Mouse (Mus musculus) spleen, postnatal 36 days (tissue): ENCODE measurements around the gene Ube2i.
A peak's percentile ranks its signal among the peaks of the same experiment; 100 is the strongest.

Experiments
- DNase-seq, 2 experiments: peaks; one replicate each; pipeline ENCODE4 v3.0.0; 2022; ENCODE audit warnings: low spot score in 2 of 2, mixed read lengths in 1 of 2

Gene Ube2i

DNA sequence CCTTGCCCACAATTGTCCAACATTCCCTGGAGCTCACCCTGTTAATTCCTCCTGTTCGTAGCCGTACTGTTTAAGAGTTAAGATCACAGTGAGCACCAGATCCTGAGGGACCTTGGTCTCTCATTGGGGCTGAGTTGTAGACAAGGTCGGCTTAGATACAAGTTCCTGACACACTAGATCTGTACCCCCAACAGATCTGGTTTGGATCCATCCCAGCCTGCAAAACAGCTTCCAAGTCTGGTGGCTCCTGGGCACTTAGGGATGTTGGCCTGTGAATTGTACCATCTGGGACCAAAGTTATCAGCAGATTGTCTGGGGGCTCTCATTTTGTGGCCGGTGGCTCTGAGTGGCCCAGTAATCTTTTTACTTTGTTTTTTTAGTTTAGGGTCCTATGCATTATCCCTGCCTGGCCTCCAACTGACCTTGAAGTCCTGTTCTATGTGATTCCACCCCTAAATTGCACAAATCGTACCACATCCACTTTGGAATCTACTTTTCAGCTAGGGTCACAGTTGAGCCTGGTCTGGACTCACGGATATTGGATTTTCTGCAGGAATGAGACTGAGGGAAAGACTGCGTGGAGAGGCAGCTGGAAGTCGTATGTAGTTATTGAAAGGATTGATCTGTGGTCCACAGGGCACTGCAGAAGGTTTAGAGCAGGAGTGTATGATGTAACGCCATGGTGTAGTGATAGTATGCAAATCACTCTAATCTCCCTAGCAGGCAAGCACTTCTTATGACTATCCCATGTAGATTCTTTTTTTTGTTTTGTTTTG is at the start of gene Ube2i:
Ube2i (minus strand) TSS at position 52 of the 776 bp plus-strand sequence.
- no peak for DNase-seq

DNA sequence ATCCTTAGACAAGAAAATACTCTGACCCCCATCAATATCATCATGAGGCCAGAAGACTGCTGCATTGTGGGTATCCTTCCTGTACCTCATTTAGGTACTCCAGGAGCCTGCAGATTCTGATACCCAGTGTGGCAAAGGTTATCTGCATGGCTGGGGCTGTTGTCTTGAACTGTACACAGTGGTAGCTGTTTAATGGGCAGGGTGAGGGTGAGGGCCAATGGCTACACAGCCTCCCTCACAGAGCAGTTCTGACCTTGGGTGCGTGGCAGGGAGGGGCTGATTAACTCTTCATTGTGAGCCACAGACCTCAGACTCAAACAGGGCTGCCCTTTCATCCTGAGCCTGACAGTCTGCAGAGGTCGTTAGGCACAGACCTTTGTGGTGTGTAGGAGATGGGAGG is 48.5 kb upstream of the Ube2i start:
- DNase-seq = no peak

DNA sequence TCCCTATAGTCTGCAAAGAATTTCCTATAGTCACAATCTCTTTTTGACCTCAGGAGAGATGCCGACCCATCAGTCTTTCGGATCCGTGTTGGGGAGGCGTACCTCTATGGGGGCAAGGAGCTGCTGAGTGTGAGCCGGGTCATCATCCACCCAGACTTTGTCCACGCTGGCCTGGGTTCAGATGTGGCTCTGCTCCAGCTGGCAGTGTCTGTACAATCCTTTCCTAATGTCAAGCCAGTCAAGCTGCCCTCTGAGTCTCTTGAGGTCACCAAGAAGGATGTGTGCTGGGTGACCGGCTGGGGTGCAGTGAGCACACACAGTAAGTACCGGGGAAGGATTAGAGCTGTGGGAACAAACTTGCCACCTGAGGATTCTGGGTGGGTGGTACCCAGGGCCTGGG is 46.4 kb upstream of the Ube2i start:
- DNase-seq = no peak

DNA sequence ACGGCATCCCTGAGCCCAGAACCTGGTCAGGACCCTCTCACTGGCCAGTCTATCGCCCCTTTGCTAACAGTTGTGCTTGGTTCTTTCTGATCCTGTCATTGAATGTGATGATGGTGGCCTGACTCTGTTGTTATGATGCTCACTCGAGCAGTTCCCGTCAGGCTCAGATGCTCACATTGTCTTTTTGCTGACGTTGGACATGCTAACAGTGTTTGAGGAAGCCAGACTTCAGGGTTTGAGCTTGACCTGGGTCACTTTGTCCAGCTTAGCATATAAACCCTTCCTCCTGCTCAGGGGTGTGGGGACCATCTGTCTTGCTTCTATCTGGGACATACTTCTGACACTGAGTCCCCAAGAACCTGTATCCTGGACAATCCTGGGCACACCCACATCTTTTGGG is 43.9 kb upstream of the Ube2i start, which contains the start of gene Prss29:
Prss29 (plus strand) TSS at position 301 of the 400 bp plus-strand sequence.
- no peak for DNase-seq

DNA sequence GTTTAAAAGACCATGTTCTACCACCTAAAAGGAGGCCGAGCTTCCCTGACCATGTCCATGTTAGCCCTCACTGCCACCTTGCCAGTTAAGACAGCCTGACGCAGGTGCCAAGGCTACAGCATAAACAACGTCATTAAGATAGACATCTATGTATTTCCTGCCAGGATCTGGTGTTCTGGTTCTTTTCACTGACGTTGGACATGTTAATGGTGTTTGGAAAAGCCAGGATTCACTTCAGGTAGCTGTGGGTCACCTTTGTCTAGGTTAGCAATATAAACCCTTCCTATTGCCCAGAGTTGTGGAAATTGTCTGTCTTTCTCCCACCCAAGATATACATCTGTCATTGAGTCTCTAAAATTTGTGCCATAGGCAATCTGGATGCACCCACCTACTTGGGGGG is 33.9 kb upstream of the Ube2i start, which contains the start of gene Prss28:
Prss28 (plus strand) TSS at position 301 of the 400 bp plus-strand sequence.
- DNase-seq = no peak

DNA sequence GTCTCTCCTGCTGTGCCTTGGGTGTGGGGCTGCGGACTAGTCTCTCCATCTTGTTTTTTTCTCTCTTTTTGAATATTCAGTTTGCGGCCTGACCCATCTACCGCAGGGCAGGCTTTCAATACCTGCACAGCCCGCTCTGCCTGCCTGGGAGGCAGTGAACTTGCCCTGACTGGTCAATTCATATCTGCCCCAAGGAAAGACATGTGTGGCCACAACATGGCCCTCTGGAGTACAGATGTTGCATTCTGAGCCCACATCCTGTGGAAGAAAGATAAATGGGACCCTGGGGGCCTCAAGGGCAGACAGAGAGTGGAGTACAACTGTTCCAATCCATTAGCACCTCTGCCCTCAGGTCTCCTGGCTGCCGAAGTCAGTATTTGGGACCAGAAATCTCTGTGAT is 23.7 kb upstream of the Ube2i start, which contains the start of gene Prss34:
Prss34 (plus strand) TSS at position 301 of the 400 bp plus-strand sequence.
- no peak for DNase-seq

DNA sequence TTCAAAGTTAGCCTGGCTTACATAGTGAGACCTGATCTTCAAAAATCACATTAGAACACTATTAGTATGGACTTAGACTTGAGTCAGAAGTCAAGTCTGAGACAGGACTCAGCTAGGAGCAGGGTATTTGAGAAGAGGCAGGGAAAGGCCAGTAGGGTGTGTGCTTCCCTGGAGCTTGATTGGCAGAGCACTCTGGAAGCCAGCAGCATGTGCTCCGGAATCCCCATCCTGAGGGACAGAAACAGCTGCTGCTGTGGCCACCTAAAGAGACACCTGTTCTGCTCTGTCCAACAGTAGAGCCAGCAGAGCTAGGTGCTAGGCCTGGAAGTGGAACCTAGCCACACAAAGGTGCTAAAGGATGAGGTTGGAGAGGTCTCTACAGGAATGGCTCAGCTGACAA is 19.7 kb upstream of the Ube2i start:
- DNase-seq = no peak

DNA sequence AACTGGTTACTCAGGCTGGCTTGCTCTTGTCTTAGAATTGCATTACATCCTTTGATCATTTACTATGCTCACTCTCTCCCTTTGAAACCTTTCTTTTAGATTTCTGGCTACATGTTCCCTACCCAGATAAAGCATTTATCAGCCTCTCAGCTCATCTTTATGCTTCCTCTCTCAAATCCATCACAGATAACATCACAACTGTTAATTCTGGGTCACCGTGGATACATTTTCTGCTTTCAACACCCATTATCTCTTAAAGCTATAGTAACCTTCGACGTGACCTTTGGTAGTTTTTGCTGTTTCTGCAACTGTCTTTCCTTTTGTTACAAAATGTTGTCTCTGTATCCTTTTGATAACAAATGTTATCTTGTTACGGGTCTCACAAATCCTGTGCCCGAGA is 19.1 kb upstream of the Ube2i start:
- DNase-seq = no peak

DNA sequence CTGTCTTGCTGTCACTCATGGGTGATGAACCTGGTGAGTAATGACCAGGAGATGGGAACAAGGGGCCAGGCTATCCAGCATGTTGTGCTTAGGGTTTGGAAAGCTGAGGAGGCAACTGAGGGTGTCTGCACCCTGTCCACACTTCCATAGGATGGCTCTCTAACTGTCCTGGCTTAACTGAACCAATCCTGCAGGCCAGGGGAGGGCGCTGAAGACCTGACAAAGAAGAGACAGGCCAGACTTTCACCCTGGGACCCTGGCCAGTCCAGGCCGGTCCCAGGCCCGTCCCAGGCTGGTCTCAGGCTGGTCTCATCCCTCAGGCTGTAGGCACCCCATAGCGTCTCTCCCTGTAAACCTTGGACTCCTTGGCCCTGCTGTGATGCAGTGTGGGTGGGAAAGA is 16.0 kb upstream of the Ube2i start:
- DNase-seq = no peak

DNA sequence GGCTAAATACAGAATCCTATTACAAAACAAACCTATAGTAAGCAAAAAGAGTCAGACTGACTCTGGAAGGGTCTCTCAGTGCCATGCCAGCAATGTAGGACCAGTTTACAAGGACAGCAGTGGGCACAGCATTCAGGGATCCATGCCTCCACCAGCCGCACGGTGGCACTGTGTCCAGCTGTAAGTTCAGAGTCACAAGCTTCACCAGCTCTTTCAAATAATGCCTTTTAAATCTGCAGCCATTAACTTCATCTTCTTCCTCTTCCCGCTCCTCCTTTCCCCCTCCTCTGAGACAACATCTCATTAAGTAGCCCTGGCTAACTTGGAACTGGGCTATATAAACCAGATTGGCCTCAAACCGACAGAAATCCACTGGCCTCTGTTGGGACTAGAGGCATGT is 14.4 kb upstream of the Ube2i start:
- DNase-seq = peak; percentile 14 to 15

DNA sequence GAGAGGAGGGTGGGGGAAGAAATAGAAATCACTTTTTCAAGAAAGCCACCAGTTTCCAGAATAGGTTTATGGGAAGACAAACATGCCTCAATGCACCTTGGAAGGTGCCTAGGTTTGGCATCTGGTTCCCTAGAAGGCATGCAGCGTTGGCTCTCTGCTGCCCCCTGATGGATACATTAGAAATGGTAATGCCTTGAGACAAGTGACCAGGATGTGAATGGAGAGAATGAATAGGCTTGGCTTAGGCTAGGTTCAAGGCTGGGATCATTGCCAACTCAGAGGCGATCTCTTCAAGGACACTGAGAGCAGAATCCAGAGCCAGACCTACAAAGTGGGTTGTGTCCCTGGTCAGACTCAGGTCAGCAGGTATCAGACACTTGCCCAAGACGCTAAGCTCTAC is 10.6 kb upstream of the Ube2i start:
- DNase-seq = peak; percentile 55 to 63

DNA sequence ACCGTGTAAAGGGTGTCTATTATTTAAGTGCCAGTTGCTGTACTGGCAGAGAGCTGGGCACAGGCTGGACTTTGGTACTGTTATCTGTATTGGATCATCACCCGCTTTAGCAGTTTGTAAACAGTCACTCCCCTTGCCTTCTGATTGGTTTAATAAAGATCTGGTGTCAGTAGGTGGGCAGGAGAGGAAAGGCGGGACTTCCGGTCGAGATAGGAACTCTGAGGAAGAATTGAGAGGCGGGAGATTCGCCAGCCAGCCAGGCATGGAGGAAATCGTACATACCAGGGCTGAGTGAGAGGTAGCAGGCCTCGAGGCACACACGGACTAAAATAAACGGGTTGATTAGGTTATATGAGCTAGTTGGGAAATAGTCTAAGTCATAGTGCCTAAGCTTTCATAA is 7.7 kb upstream of the Ube2i start:
- DNase-seq = peak; percentile 50 to 54

DNA sequence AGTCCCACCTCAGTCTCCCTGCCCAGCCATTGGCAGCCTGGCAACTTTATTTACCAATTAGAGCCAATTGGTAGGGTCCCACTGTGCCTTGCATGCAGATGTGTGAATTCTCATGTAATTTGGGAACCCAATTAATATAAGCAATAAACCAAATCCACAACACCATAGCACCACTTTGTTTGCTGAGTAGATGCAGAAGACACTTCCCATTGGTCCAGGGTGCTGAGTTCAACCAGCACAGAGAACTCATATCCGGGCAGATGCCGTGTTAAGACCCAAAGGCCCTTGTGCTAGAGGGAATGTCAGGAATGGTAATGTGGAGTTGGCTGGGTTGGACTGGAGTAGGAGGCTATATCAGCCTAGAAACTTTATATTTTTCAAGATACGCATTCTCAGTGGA is 1.4 kb upstream of the Ube2i start:
- DNase-seq = no peak

DNA sequence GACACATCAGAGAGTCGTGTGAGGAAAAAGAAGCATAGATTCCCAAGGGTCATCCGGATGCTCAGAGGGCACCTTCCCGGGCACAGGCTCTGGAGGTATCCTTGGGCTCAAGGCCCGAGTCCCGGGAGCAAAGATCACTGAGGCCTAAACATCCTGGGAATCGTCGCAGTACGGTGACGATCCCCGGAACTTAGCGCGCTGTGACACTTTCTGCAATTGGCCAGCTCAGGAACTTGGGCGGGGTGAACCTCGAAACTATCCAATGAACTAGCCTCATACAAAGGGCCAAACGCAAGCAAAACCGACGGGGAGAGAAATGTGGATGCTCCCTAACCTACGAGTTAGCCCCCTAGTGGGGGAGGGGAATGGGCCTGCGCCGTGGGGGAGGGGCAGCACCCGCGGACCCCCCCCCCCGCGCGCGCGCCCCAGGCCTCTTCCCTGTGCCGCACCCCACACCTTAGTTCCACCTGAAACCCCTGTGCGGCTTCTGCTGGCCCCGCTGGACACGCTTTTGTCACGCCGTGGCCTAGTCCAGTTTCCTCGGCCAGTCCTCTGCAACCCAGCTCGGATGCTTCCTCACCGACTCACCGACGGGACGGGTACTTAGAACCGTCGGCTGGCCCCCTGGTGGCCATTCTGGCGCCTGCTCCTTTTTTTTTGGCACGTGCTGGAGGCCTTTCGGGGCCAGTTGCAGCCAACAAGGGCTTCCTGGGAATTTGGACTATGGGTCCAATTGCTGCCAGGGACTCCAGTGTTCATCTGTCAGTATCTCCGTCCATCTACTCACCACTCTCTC is 518 bp downstream of the Ube2i start:
- DNase-seq = peak; percentile 91 to 93

DNA sequence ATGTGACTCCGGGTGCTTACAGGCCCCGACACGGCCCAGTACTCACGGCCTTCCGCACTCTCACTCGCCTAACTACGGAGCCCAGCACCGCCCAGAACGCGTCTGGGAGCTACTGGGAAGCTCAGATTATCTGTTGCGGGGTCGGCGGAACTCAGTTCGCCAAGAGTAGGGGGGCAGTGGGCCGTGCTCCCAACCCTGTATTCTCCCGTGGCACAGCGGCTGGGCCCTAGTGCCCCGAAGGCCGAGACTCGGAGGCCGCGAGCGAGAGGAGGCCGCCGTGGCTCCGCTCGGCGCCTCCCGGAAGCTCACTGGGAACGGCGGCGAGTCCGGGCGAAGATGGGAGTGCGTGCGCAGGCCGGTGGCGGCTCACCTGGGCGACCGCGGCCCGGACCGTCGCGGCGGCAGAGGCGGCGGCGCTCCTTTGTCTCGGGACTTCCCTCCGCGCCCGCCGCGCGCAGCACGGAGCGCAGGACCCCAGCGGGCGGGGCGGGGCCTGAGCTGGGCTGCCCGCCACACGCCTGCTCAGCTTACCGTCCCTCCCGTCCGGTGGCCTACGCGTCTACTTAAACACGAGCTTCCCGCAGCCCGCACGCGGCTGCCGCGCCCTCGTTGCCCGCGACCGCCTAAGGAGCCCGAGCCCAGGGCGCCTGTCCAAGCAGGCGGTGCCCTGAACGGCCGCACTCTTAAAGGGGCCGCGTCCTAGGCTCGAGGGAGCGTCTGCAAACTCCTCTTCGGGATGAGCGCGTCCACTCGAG is 1.3 kb downstream of the Ube2i start:
- peak; percentile 81 to 85 for DNase-seq

DNA sequence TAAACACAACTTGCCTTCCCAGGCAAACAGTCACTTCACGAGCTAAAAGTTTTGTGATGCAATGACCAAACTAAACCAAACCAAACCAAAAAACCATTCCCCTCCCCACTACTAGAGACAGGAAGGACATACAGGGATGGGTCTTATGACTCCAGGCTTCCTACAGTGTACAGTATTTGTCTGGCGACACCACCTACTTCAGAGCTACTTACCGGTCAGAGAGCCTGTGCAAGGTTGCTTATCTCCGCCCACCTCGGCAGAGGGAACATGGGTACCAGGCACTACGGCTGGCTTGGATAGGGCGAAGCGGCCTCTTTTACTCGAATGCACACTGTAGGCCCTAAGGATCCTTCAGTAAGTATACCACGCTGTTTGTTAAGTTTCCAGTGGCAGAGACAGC is 2.1 kb downstream of the Ube2i start:
- DNase-seq = peak; percentile 15 to 44

DNA sequence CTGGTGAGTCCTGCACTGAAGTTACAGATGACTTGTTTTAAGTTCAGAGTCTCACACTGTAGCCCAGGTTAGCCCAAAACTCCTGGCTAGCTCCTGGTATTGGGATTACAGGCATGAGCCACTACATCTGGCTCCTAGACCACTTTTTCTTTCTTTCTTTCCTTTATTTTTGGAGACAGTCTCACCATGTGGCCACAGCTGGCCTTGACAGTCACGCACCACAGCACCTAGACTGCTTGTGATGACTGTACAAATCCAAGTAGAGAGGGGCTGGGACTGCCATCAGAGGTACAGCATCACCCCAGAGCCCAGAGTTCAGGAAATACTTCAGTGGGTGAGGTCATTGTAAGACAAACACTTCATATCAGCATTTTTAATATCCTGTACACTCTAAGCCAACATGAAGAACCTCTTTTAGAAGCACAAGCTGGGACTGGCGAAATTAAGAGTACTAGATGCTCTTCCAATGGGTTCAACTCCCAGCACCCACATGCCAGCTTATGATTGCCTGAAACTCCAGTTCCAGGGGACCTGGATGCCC is 3.6 kb downstream of the Ube2i start:
- no peak for DNase-seq

DNA sequence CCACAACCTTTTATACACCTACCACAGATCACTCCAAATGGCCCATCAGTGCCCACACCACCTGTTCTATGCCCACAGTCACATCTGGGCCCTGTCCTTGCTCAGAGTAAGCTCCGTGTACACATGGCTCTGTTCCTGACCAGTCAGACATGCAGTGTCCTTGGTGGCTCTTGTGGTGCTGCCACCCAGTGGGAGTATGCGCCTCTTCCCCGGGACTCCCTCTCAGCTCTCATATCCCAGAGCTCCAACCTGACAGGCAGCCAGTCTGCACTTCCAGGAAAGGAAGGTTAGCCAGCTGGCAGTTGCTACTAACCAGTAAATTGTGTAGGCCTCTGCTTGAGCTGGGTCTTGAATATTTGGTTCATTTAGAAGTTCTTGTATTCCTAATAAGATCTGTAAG is 10.0 kb downstream of the Ube2i start:
- DNase-seq = no peak

DNA sequence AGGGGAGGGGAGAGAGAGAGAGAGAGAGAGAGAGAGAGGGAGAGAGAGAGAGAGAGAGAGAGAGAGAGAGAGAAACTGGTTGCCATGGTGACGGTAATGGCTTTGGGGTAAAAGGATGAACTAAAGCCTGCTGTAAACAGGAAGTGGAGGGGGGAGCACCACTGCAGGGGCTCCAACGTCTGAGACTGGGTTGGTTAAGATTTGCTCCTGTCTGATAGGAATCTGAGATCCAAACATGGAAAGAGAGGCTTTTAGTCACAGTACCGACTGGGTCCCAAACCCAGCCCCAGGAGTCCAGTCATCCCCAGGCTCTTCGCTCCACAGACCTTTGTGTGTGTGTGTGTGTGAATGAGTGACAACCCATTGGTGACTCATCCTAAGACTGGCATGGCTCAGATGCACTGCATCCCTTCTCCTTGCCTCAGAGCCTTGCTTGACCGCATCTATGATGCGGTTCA is 16.6 kb downstream of the Ube2i start:
- no peak for DNase-seq

DNA sequence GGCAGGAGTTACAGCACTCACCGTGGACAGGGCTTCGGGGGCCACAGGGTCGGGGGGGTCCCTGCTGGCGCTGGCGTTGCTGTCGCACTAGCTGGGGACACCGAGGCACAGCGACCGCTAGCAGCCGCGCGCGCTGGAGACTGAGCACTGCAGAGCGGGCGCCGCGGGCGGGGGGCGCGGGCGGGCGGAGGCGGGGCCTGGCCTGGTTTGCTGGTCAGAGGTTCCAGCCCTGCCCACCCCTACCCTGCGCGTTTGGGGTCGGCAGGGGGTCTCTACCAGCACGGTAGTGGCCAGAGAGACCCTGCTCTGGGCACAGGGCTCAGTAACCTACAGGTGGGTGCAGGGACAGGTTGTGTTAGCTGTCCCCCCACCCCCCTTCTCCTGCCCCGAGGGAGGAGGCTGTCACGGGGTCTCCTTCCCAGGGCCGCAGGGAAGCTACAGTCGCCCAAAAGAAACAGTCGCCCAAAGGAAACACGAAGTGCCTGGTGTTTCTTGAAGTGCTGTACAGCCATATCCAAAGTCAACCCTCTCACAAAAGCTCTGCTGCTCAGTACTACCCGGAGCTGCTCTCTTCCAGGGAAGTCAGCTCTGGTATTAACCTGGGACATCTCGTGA is 18.2 kb downstream of the Ube2i start, which contains the start of gene Baiap3:
Baiap3 (minus strand) TSS at position 225 of the 615 bp plus-strand sequence.
- DNase-seq = no peak

DNA sequence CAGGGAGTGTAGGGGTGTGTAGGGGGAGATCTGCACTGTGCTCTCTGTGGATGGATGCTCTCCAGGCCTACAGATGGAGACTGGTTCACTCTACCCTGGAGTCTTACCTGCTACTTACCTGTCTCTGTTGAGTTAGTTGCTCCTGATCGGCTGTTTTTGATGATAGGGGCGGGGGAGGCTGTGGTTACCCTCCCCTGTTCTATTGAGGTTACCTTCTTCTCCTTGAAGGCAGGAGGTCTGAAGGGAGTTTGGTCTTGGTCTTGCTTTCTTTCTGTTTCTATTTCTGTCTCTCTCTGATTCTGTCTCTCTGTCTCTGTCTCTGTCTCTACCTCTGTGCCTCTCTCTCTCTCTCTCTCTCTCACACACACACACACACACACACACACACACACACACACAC is 19.3 kb downstream of the Ube2i start:
- DNase-seq = no peak
